Mouse (Mus musculus) MEL (cell line): ENCODE measurements around the gene Ttpal. TPM values are rescaled to one million over a fixed set of nuclear protein-coding genes. Genes with fewer than 3 reads are reported as not detected.
"Not testable (repeated sequence)": the region's sequence is repeated elsewhere in the genome, so short reads cannot be mapped to it uniquely, and the experiment has no call there.

Experiments
- DNase-seq: peaks from one replicate; pipeline ENCODE4 v3.0.0; 2011; ENCODE audit warnings: low read depth, low spot score
- H3K27ac ChIP-seq: 2 replicates; pipeline ENCODE4 v1.5.1; 2012; ENCODE audit warnings: low read depth, mild to moderate bottlenecking, control low read depth, low read length, moderate library complexity; ENCODE audit not compliant: control insufficient read depth
- H3K27me3 ChIP-seq, 2 experiments: fragments of 150-350 bp in 1 of 2; sonication (generic) in 1 of 2; 2 replicates each; pipeline ENCODE4 v1.6.1; 2012; ENCODE audit warnings: low read length in 2 of 2, mild to moderate bottlenecking in 2 of 2, improper control_type of control experiment in 1 of 2, moderate library complexity in 1 of 2; ENCODE audit not compliant: insufficient read depth in 2 of 2, control insufficient read depth in 1 of 2
- H3K36me3 ChIP-seq, 2 experiments: 2 replicates each; pipeline ENCODE4 v1.6.1; 2012 to 2014; ENCODE audit warnings: low read length in 2 of 2, improper control_type of control experiment in 1 of 2, inconsistent platforms in 1 of 2, mild to moderate bottlenecking in 1 of 2; ENCODE audit not compliant: insufficient read depth in 2 of 2, control insufficient read depth in 1 of 2
- H3K4me1 ChIP-seq, 2 experiments: fragments of 150-350 bp in 1 of 2; sonication (generic) in 1 of 2; 2 replicates each; pipeline ENCODE4 v1.6.1; 2012; ENCODE audit warnings: low read length in 2 of 2, improper control_type of control experiment in 1 of 2, mild to moderate bottlenecking in 1 of 2; ENCODE audit not compliant: insufficient read depth in 2 of 2, control insufficient read depth in 1 of 2
- H3K4me3 ChIP-seq, 2 experiments: fragments of 150-350 bp in 1 of 2; sonication (generic) in 1 of 2; 2 replicates each; pipeline ENCODE4 v1.5.1; 2012; ENCODE audit warnings: low read depth in 2 of 2, low read length in 2 of 2, mild to moderate bottlenecking in 2 of 2, moderate library complexity in 2 of 2, control low read depth in 1 of 2, improper control_type of control experiment in 1 of 2; ENCODE audit not compliant: control insufficient read depth in 1 of 2, insufficient read depth in 1 of 2
- H3K79me2 ChIP-seq: 2 replicates; pipeline ENCODE4 v1.6.1; 2012; ENCODE audit warnings: mild to moderate bottlenecking, low read length, moderate library complexity; ENCODE audit not compliant: control insufficient read depth, poor library complexity, insufficient read depth
- H3K9ac ChIP-seq: 2 replicates; pipeline ENCODE4 v1.6.1; 2012; ENCODE audit warnings: low read depth, mild to moderate bottlenecking, control low read depth, low read length, moderate library complexity; ENCODE audit not compliant: control insufficient read depth, poor library complexity, severe bottlenecking
- H3K9me3 ChIP-seq: fragments of 150-350 bp; sonication (generic); replicated peaks from 2 replicates; pipeline ENCODE4 v1.6.1; 2012; ENCODE audit warnings: mild to moderate bottlenecking, low read length, improper control_type of control experiment, moderate library complexity; ENCODE audit not compliant: insufficient read depth
- CHD1 ChIP-seq: IDR thresholded peaks from 2 replicates; pipeline ENCODE4 v1.6.1; 2012; ENCODE audit warnings: low read depth, mild to moderate bottlenecking, inconsistent platforms, low read length, improper control_type of control experiment
- EP300 ChIP-seq, 2 experiments: IDR thresholded peaks; 2 replicates each; pipeline ENCODE4 v1.6.1; 2011; ENCODE audit warnings: improper control_type of control experiment in 2 of 2, low read length in 2 of 2, low read depth in 1 of 2, mild to moderate bottlenecking in 1 of 2
- ETS1 ChIP-seq: IDR thresholded peaks from 2 replicates; pipeline ENCODE4 v1.6.1; 2012; ENCODE audit warnings: low read depth, mild to moderate bottlenecking, inconsistent platforms, low read length, improper control_type of control experiment, moderate library complexity
- GATA1 ChIP-seq: IDR thresholded peaks from 2 replicates; pipeline ENCODE4 v1.6.1; 2011; ENCODE audit warnings: low read depth, low read length, improper control_type of control experiment
- HCFC1 ChIP-seq: IDR thresholded peaks from 2 replicates; pipeline ENCODE4 v1.6.1; 2012; ENCODE audit warnings: low read depth, mild to moderate bottlenecking, inconsistent platforms, low read length, improper control_type of control experiment, moderate library complexity
- JUND ChIP-seq: IDR thresholded peaks from 2 replicates; pipeline ENCODE4 v1.6.1; 2011; ENCODE audit warnings: low read depth, mild to moderate bottlenecking, improper control_type of control experiment, low read length
- MAX ChIP-seq: IDR thresholded peaks from 2 replicates; pipeline ENCODE4 v1.6.1; 2011; ENCODE audit warnings: low read length, improper control_type of control experiment
- MXI1 ChIP-seq: IDR thresholded peaks from 2 replicates; pipeline ENCODE4 v1.6.1; 2011; ENCODE audit warnings: mild to moderate bottlenecking, low read depth, low read length, improper control_type of control experiment
- MYC ChIP-seq: IDR thresholded peaks from 2 replicates; pipeline ENCODE4 v1.6.1; 2011; ENCODE audit warnings: low read depth, mild to moderate bottlenecking, low read length, improper control_type of control experiment, moderate library complexity
- NELFE ChIP-seq: IDR thresholded peaks from 2 replicates; pipeline ENCODE4 v1.6.1; 2011; ENCODE audit warnings: low read depth, low read length, improper control_type of control experiment
- NRF1 ChIP-seq: IDR thresholded peaks from 2 replicates; pipeline ENCODE4 v1.6.1; 2014; ENCODE audit warnings: low read depth, mild to moderate bottlenecking, inconsistent platforms, low read length, improper control_type of control experiment, moderate library complexity; ENCODE audit not compliant: poor library complexity, insufficient read depth, severe bottlenecking
- POLR2A ChIP-seq, 2 experiments: IDR thresholded peaks; 2 replicates each; pipeline ENCODE4 v1.6.1; 2011 to 2012; ENCODE audit warnings: low read length in 2 of 2, mild to moderate bottlenecking in 2 of 2, control low read depth in 1 of 2, improper control_type of control experiment in 1 of 2, low read depth in 1 of 2, moderate library complexity in 1 of 2; ENCODE audit not compliant: control insufficient read depth in 1 of 2, insufficient read depth in 1 of 2, poor library complexity in 1 of 2
- POLR2AphosphoS2 ChIP-seq: IDR thresholded peaks from 2 replicates; pipeline ENCODE4 v1.6.1; 2011; ENCODE audit warnings: low read length, improper control_type of control experiment
- RCOR1 ChIP-seq: IDR thresholded peaks from 2 replicates; pipeline ENCODE4 v1.6.1; 2012; ENCODE audit warnings: low read depth, mild to moderate bottlenecking, inconsistent platforms, low read length, improper control_type of control experiment
- SIN3A ChIP-seq: IDR thresholded peaks from 2 replicates; pipeline ENCODE4 v1.6.1; 2012; ENCODE audit warnings: low read length, improper control_type of control experiment, inconsistent platforms
- SMC3 ChIP-seq: IDR thresholded peaks from 2 replicates; pipeline ENCODE4 v1.6.1; 2011; ENCODE audit warnings: low read depth, low read length, improper control_type of control experiment
- TBP ChIP-seq: IDR thresholded peaks from 2 replicates; pipeline ENCODE4 v1.8.0; 2011; ENCODE audit warnings: low read depth, low read length, improper control_type of control experiment
- TCF12 ChIP-seq: IDR thresholded peaks from 2 replicates; pipeline ENCODE4 v1.6.1; 2014; ENCODE audit warnings: low read depth, mild to moderate bottlenecking, inconsistent platforms, low read length, improper control_type of control experiment, moderate library complexity
- ZKSCAN1 ChIP-seq: IDR thresholded peaks from 2 replicates; pipeline ENCODE4 v1.6.1; 2012; ENCODE audit warnings: low read depth, mild to moderate bottlenecking, inconsistent platforms, low read length, improper control_type of control experiment, moderate library complexity
- ZMIZ1 ChIP-seq: IDR thresholded peaks from 2 replicates; pipeline ENCODE4 v1.6.1; 2012; ENCODE audit warnings: low read depth, mild to moderate bottlenecking, inconsistent platforms, low read length, improper control_type of control experiment, moderate library complexity
- ZNF384 ChIP-seq: IDR thresholded peaks from 2 replicates; pipeline ENCODE4 v1.6.1; 2012; ENCODE audit warnings: low read depth, mild to moderate bottlenecking, inconsistent platforms, low read length, improper control_type of control experiment
- polyA plus RNA-seq, 2 experiments: library from polyadenylated mRNA; stranded (reverse) in 1 of 2; unstranded in 1 of 2; fragments of >175 nt in 1 of 2; fragments of >200 nt in 1 of 2; gene quantifications; 2 replicates each; pipeline versions ENCODE4 v1.2.1 to v1.2.4; 2012; ENCODE audit warnings: low replicate concordance in 2 of 2, low read depth in 1 of 2; ENCODE audit not compliant: insufficient read length in 2 of 2, insufficient read depth in 1 of 2, missing spikeins in 1 of 2
- total RNA-seq: library from RNA; depleted of rRNA; stranded (reverse); fragments of 300-350 nt; gene quantifications from 2 replicates; pipeline ENCODE4 v1.2.3, GENCODE M21; 2012

The Ttpal gene
- total and polyA plus RNA-seq, 3 experiments = 18.9 to 20.4 TPM; not detected in 1

DNA sequence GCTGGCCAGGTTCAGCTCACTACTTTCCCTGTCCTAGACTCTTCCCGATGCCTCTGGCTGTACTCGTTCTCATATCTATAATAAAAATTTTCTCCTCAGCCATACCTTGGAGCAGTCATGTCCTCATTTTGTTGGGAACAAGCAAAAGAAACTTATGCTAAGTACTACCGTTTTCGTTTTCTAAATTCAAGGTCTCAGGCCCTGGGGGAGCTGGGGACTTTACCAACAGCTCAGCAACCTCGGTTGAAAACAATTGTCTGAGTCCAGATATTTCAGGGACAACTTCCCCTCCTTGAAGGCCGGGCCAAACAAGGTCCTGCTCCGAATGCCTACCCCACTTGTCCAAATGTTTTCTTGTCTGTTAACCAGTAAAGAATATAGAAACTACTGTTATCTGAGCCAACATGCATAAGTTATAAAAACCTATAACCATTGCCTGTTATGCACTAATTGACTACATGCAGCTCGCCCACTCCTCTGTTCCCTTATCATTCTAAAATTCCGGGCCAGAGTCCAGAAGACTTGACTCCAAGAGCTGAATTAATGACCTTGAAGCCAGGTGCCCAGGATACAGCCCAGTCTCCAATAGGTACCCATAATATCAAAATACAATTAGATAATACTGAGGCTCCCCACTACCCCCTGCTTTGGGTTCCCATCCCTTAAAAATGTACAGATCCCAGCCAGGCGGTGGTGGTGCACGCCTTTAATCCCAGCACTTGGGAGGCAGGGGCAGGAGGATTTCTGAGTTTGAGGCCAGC lies 43.8 kb downstream of the Ttpal start (continued):
- TF ChIP-seq CHD1 (no peak; the same call in 1 of the 2 replicates), ZMIZ1 (no peak)

DNA sequence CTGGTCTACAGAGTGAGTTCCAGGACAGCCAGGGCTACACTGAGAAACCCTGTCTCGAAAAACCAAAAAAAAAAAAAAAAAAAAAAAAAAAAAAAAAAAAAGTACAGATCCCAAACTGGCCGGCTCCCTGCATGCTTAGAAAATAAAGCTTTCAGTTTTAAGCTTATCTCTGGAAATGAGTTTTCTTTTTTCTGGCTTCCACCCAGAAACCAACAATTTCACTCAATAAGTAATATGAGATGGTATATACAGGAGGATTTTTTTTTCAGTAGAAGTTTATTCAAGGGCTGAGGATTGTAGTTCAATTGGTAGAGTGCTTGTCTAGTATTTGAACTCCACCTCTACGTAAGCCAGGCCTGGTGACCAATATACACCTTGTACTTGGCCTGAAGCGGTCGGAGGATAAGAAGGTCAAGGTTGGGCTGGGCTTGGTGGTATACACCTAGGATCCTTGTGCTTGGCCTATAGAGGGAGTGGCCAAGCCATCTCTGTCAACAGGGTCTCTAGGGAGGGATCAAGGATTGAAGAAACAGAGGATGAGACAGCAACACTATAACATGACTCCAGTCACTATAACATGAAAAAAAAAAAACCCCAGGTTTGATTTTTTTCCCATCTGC lies 44.5 kb downstream of the Ttpal start:
- peaks cover 0 to 13% of the 10 kb centered on the region in 2 experiments; a peak in 3 of 4 replicates for H3K36me3 ChIP-seq
- TF ChIP-seq ETS1 (peak; percentile 45; the same call in 1 of the 2 replicates), GATA1 (peak; percentile 51; the same call in 1 of the 2 replicates), POLR2A (IDR thresholded peaks at IDR 0.05; ENCODE audit: control insufficient read depth in 1 of 2, insufficient read depth in 1 of 2, low read depth in 1 of 2, low read length in 2 of 2, poor library complexity in 1 of 2) (no peak), JUND (no peak), TCF12 (0 out of 2 replicates have a peak, but pooled peaks have one; percentile 7), ZNF384 (peak; percentile 95), RCOR1 (peak; percentile 72), POLR2AphosphoS2 (no peak), HCFC1 (peak; percentile 40; the same call in 1 of the 2 replicates), MXI1 (no peak), SIN3A (peak; percentile 59; the same call in 1 of the 2 replicates), EP300 (IDR thresholded peaks at IDR 0.05; ENCODE audit: low read depth in 1 of 2, low read length in 2 of 2) (peak in 1 of 2 experiments; percentile 54; a peak in 2 of 4 replicates), ZKSCAN1 (peak; percentile 43; the same call in 1 of the 2 replicates), NELFE (no peak)
- peak; percentile 84 for DNase-seq
- H3K79me2 ChIP-seq = peaks cover 31% of the 10 kb centered on the region
- H3K4me1 ChIP-seq = peaks cover 5 to 14% of the 10 kb centered on the region in 2 experiments; a peak in 3 of 4 replicates
- peak overlapping the region; percentile 4 to 67 for H3K4me3 ChIP-seq
- peak overlapping the region; percentile 99 for H3K27ac ChIP-seq
- peak overlapping the region; percentile 89 for H3K9ac ChIP-seq
- H3K9me3 ChIP-seq = no peaks in the 10 kb centered on the region
- no peaks in the 10 kb centered on the region for H3K27me3 ChIP-seq

DNA sequence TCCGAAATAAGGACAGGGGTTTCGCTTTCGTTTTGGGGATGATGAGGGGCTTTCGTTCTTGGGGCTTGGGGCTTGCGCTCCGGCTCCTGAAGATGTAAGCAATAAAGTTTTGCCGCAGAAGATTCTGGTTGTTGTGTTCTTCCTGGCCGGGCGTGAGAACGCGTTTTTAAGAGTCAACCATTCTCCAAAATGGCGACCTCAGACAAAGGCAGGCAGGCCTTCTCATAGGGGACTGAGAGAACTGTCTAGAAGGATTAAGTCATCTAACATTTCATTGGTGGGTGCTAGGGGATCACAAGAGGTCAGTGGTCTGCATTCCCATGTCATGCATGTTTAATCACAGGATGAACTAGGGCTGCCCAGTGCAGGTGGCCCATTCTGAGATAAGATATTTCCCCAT lies 53.6 kb downstream of the Ttpal start:
- peaks cover 0 to 17% of the 10 kb centered on the region in 2 experiments; a peak in 2 of 4 replicates for H3K36me3 ChIP-seq
- peak; percentile 76 for DNase-seq
- peak overlapping the region; percentile 80 to 94 for H3K4me3 ChIP-seq
- not testable (repeated sequence) for H3K27me3 ChIP-seq, H3K9me3 ChIP-seq
- H3K4me1 ChIP-seq = peaks cover 4 to 18% of the 10 kb centered on the region in 2 experiments; a peak in 3 of 4 replicates
- peaks cover 20% of the 10 kb centered on the region for H3K79me2 ChIP-seq
- peak; percentile 55; the same call in 1 of the 2 replicates for TF ChIP-seq NRF1
- peak; percentile 44; the same call in 1 of the 2 replicates for TF ChIP-seq MYC
- peak; percentile 20 for TF ChIP-seq MXI1
- TF ChIP-seq SMC3 = peak; percentile 27
- TF ChIP-seq GATA1 = 0 out of 2 replicates have a peak, but pooled peaks have one; percentile 17
- TF ChIP-seq HCFC1 = peak; percentile 68
- TF ChIP-seq ETS1 = peak; percentile 58
- peak; percentile 38; the same call in 1 of the 2 replicates for TF ChIP-seq TBP
- TF ChIP-seq MAX = peak; percentile 47; the same call in 1 of the 2 replicates
- H3K9ac ChIP-seq = peak overlapping the region; percentile 80
- H3K27ac ChIP-seq = peak overlapping the region; percentile 62
